Mouse (Mus musculus) bone marrow, adult 2 months (tissue): ENCODE results near the gene Fap. TPM values are rescaled to one million over a fixed set of nuclear protein-coding genes. Genes with fewer than 3 reads are reported as not detected.

Source experiments
- H3K27ac ChIP-seq: fragments of 200-500 bp; 2 replicates; pipeline ENCODE4 v1.5.1; 2012; ENCODE audit warnings: low read depth, mild to moderate bottlenecking, control low read depth, inconsistent platforms, low read length; ENCODE audit not compliant: control insufficient read depth, poor library complexity, insufficient read depth
- H3K4me1 ChIP-seq: fragments of 200-500 bp; 2 replicates; pipeline ENCODE4 v1.6.1; 2011; ENCODE audit warnings: low read length; ENCODE audit not compliant: control insufficient read depth, insufficient read depth
- H3K4me3 ChIP-seq: fragments of 200-500 bp; replicated peaks from 2 replicates; pipeline ENCODE3; 2011; ENCODE audit warnings: mild to moderate bottlenecking, low read depth, low read length, control low read depth; ENCODE audit not compliant: control insufficient read depth
- CTCF ChIP-seq: fragments of 200-500 bp; IDR thresholded peaks from 2 replicates; pipeline ENCODE4 v1.5.1; 2011; ENCODE audit warnings: low read length, control low read depth; ENCODE audit not compliant: control insufficient read depth, insufficient read depth
- POLR2A ChIP-seq: fragments of 200-500 bp; IDR thresholded peaks from 2 replicates; pipeline ENCODE4 v1.6.1; 2011; ENCODE audit warnings: low read depth, mild to moderate bottlenecking, control low read depth, low read length, borderline replicate concordance; ENCODE audit not compliant: control insufficient read depth
- WGBS: fragments of 180-500 bp; shearing (Covaris S2); methylation state at CpG from one replicate; pipeline ENCODE4 v1.1.7; 2018; 5-methylcytosine and 5-hydroxymethylcytosine counted together
- polyA plus RNA-seq: library from polyadenylated mRNA; stranded (reverse); fragments of >200 nt; gene quantifications from 2 replicates; pipeline ENCODE4 v1.2.4, GENCODE M21; 2011; ENCODE audit warnings: low replicate concordance; ENCODE audit not compliant: missing spikeins, insufficient read depth, insufficient read length

The Fap gene
- polyA plus RNA-seq, 1 experiment, result 7.7 TPM

DNA sequence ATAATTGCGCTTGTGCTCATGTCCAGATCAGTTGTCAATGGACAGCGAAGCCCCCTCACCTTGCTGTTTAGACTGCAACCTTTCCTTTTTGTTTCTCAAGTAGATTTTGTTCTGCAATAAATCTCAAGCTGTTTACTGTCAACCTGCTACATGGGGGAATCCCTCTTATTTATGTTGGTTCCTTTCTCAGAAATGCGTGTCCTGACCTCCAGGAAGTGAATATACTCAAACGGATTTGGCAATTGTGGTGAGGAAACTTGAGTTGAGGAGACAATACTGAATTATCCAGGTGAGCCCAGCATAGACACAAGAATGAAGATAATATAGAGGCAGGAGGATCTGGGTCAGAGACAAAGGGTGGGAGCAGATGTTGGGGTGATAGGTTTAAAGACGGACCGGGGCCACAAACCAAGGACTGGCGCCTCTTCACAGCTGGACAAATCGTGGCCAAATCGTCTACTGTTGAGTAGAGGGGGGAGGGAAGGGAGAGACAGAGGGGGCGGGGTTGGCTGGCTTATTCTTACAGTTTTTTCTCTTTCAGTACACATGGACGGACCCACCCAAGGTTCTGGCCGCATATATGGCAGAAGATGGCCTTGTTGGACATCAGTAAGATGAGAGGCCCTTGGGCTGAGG lies 112.9 kb downstream of the Fap start:
- no peak for TF ChIP-seq POLR2A
- TF ChIP-seq CTCF, result no peak
- H3K27ac ChIP-seq, result no peak overlapping the region
- no peak overlapping the region for H3K4me3 ChIP-seq
- no peaks in the 10 kb centered on the region; the same call in 1 of the 2 replicates for H3K4me1 ChIP-seq
- 48% methylated on average over 12 of the region's 12 CpGs for WGBS

DNA sequence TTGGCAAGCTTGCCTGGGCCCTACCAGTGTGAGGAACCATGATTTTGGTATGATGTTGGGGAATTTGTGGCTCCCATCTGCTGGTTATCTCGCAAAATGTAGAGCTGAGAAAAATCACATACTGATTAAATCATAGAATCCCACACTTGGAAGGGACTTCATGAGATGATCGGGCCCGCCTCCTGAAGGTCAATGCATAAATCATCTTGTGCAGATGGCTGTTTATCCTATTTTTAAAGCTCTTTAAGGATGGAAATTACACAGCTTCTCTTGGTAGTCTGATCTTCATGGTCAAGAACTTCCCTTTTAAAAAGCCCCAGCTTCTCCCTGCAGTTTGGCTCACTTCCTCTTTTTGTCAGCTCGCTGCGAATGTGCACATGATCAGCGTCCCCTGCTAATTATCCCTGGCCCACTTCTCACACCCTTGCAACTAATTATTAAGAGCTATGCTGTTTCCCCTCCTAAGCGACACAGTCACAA lies 113.6 kb downstream of the Fap start:
- WGBS, result 3% methylated on average over 7 of the region's 7 CpGs
- no peak for TF ChIP-seq POLR2A
- no peak for TF ChIP-seq CTCF
- Histone ChIP-seq H3K4me3 (no peak overlapping the region), H3K27ac (no peak overlapping the region), H3K4me1 (no peaks in the 10 kb centered on the region; the same call in 1 of the 2 replicates)

DNA sequence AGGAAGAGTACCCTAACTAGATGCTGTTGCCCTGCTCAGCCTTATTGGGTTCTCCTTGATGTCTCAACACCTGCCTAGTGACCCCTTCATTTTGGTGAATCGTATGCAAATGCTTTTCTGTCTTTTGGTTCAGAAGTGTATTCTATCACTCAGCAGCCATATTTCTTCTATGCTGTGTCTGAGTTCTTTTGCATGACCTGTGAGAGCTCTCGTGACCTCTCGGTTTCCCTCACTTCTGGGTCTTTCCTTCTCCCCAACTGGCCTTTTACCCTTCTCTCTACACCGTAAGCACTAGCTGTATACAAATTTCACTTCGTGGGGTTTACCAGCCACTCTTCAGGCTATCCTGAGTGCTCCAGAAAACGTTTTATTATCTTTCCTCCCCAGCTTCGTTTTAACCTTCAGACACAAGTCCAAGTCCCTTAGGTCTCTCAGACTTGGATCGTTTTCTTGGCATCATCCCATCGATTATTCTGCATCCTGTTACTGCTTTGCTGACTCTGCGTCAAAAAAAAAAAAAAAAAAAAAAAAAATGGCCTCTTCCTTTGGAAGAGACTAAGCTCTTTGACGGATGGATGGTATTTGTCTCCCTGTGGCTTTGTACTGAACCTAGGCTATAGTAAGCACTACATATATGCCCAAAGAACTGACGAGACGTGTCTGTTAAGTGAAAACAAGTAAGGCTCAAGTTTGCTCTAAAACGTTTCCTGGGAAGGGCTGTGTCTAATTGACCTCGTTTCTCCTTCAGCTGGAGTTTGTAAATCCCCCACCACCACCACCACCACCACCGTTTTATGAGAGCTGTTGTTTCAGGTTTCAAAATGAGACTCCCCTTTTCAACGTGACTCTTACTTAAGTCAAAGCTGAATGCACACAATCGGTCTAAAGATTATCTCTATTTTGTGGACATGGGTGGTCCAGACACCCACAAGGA lies 114.4 kb downstream of the Fap start:
- Histone ChIP-seq H3K4me1 (no peaks in the 10 kb centered on the region; the same call in 1 of the 2 replicates), H3K27ac (no peak overlapping the region), H3K4me3 (no peak overlapping the region)
- TF ChIP-seq CTCF, result no peak
- TF ChIP-seq POLR2A, result no peak
- 52% methylated on average over 18 of the region's 18 CpGs for WGBS

DNA sequence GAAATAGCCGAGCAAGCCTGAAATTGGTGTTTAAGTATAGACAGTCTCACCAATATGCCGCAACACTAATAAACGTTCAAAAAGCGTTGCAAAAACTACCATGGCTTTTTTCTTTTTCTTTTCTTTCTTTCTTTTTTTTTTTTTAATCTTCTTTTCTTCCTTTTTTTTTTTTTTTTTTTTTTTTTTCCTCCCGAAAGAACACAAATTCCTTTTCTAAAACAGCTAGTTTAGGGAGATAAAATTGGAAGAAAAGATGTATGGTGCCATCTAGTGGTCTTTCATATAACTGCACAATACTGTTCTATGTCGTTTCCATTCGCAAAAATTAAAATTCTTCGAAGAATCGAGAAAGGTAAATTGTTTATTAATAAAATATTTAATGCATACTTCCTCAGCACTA lies 115.8 kb downstream of the Fap start:
- 30% methylated on average over 9 of the region's 9 CpGs for WGBS
- TF ChIP-seq CTCF (no peak), POLR2A (no peak)
- Histone ChIP-seq H3K4me3 (no peak overlapping the region), H3K4me1 (no peaks in the 10 kb centered on the region; the same call in 1 of the 2 replicates), H3K27ac (no peak overlapping the region)

DNA sequence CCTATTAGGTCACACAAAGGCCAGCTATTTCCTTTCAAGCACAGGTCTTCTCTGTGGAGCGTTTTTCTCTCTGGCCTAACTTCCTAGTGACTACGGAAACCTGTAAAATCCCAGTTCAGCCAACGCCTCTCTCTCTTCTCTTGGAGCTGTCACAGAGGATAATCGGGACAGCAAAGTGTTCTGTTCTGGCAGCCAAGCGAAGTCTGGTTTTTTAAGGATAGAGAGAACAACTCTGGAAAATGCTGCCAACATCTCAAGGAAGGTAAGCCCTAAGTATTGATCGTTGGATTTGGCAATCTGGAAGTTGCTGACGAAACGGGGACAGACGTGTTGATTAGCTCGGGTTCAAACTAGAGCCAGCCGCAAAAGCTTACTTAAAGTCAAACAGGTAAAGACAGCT lies 118.9 kb downstream of the Fap start:
- TF ChIP-seq POLR2A, result no peak
- TF ChIP-seq CTCF, result no peak
- 82% methylated on average over 11 of the region's 11 CpGs for WGBS
- Histone ChIP-seq H3K4me1 (no peaks in the 10 kb centered on the region; the same call in 1 of the 2 replicates), H3K27ac (no peak overlapping the region), H3K4me3 (no peak overlapping the region)

DNA sequence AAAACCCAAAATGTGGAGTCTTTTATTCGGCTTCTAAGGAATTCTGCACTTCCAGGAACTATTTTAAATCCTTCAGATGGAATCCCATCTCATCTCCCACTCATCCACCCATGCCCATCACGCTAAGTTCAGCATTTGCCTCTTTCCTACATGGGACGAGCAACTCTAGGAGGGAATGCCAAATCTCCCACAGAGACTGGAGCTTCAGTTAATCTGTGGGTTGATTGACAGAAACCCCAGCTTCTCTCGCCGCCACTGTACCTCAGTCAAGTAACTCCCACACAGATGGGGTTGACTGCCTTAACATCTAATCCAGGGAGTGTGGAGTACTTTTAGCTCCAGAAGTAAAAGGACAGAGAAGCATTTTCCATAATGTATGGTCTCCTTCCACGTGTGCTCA lies 119.8 kb downstream of the Fap start:
- no peak overlapping the region for H3K4me3 ChIP-seq
- 78% methylated on average over 6 of the region's 6 CpGs for WGBS
- TF ChIP-seq POLR2A (no peak), CTCF (no peak)

More for the DNA sequence above, 119.8 kb downstream of the Fap start:
- H3K4me1 ChIP-seq, result no peaks in the 10 kb centered on the region; the same call in 1 of the 2 replicates
- no peak overlapping the region for H3K27ac ChIP-seq

Other genes with a start within 250 kb of the Fap start
- 6.1 and 8.0 TPM in 2 replicates for gene Dpp4, start 161.8 kb downstream of the Fap start, polyA plus RNA-seq
- not detected in 2 replicates for gene Gcg, start 90.4 kb downstream of the Fap start, polyA plus RNA-seq
- gene Ifih1, start 72.2 kb upstream of the Fap start, polyA plus RNA-seq, result 7.0 and 8.2 TPM in 2 replicates
- 5.8 and 17.3 TPM in 2 replicates for gene Gca, start 90.2 kb upstream of the Fap start, polyA plus RNA-seq